Comparison of ENCODE assay signal across 23 mouse cellular contexts in genomic region chr13:48577007-48577406, GRCm38 (mm10). TPM values are rescaled to one million over a fixed set of nuclear protein-coding genes. Genes with fewer than 3 reads are reported as not detected.
DNase-seq lines count a peak whose midpoint lies in the region; ATAC-seq and TF ChIP-seq lines count a peak whose summit lies in the region.
"Had no signal": no experiment of that assay in that cellular context is flagged by ENCODE, and none has a peak within 500 bp of the region (broad histone marks: within the 10 kb centered on the region; RNA-seq: fewer than 3 reads in every experiment).

No protein-coding gene starts in this region.

- peaks cover 2% of the 10 kb centered on the region; the same call in 1 of the 2 replicates for H3K4me1 ChIP-seq in heart, adult 2 months (ENCODE audit: control insufficient read depth, insufficient read depth, low read length)
- no peaks in the 10 kb centered on the region for H3K4me1 ChIP-seq in hindbrain, postnatal 0 days (ENCODE audit: insufficient read depth, low read length)
- H3K4me1 ChIP-seq in hindbrain, embryonic 11.5 days (replicated peaks; ENCODE audit: control insufficient read depth, insufficient read depth, low read length) = no peaks in the 10 kb centered on the region
- peaks cover 3% of the 10 kb centered on the region; the same call in 1 of the 2 replicates for H3K4me1 ChIP-seq in spleen, adult 2 months (ENCODE audit: control insufficient read depth, insufficient read depth, insufficient read length)
- H3K4me1 ChIP-seq: liver, embryonic 15.5 days had no signal

- no peak overlapping the region for H3K9ac ChIP-seq in heart, adult 2 months (ENCODE audit: low read depth, low read length)
- no peak overlapping the region for H3K9ac ChIP-seq in hindbrain, postnatal 0 days (replicated peaks; ENCODE audit: low read length)
- no peak overlapping the region for H3K9ac ChIP-seq in hindbrain, embryonic 11.5 days (ENCODE audit: low read depth, low read length)
- H3K9ac ChIP-seq: hindbrain, embryonic 15.5 days; liver, embryonic 15.5 days had no signal

- ATAC-seq in hindbrain, postnatal 0 days = 0 out of 2 replicates have a peak, but pooled peaks have one; percentile 48
- no peak for ATAC-seq in hindbrain, embryonic 11.5 days (ENCODE audit: low FRiP score)
- ATAC-seq: forebrain, embryonic 16.5 days; intestine, embryonic 16.5 days had no signal

- no peak overlapping the region for H3K4me3 ChIP-seq in heart, adult 2 months
- no peak overlapping the region for H3K4me3 ChIP-seq in hindbrain, postnatal 0 days (ENCODE audit: low read length)
- no peak overlapping the region for H3K4me3 ChIP-seq in hindbrain, embryonic 11.5 days (ENCODE audit: low read depth, low read length)
- H3K4me3 ChIP-seq in spleen, adult 2 months (ENCODE audit: extremely low read depth, insufficient read depth, insufficient read length) = no peak overlapping the region
- H3K4me3 ChIP-seq: forebrain, embryonic 10.5 days; hindbrain, embryonic 15.5 days; limb, embryonic 10.5 days; liver, embryonic 15.5 days had no signal

- no peaks in the 10 kb centered on the region for H3K79me2 ChIP-seq in heart, adult 2 months (replicated peaks; ENCODE audit: control insufficient read depth, insufficient read depth, low read length)

- H3K36me3 ChIP-seq in heart, adult 2 months (ENCODE audit: control insufficient read depth, insufficient read depth, low read length) = no peaks in the 10 kb centered on the region
- H3K36me3 ChIP-seq in hindbrain, postnatal 0 days (ENCODE audit: insufficient read depth, low read length) = peaks cover 17% of the 10 kb centered on the region; the same call in 1 of the 2 replicates
- no peaks in the 10 kb centered on the region for H3K36me3 ChIP-seq in hindbrain, embryonic 11.5 days (ENCODE audit: control insufficient read depth, insufficient read depth, low read length)
- H3K36me3 ChIP-seq in spleen, adult 2 months (ENCODE audit: control insufficient read depth, insufficient read depth, low read length) = no peaks in the 10 kb centered on the region
- H3K36me3 ChIP-seq: forebrain, embryonic 10.5 days; limb, embryonic 10.5 days; liver, embryonic 15.5 days had no signal

- no peak for TF ChIP-seq CTCF in heart, adult 2 months (IDR thresholded peaks at IDR 0.05)
- TF ChIP-seq CTCF in hindbrain, postnatal 0 days (IDR thresholded peaks at IDR 0.05; ENCODE audit: low read depth) = no peak
- no peak for TF ChIP-seq CTCF in spleen, adult 2 months (IDR thresholded peaks at IDR 0.05; ENCODE audit: extremely low read depth, insufficient read depth, insufficient read length, insufficient replicate concordance)

- no peak for TF ChIP-seq EP300 in heart, adult 2 months (IDR thresholded peaks at IDR 0.05; ENCODE audit: insufficient read depth, low read depth, low read length)

- H3K27ac ChIP-seq in heart, adult 2 months = no peak overlapping the region
- H3K27ac ChIP-seq in hindbrain, postnatal 0 days = no peak overlapping the region; the same call in 1 of the 2 replicates
- no peak overlapping the region for H3K27ac ChIP-seq in hindbrain, embryonic 11.5 days (ENCODE audit: low read depth, low read length)
- 0 out of 2 replicates have a peak overlapping the region, but pooled peaks have one; percentile 4 for H3K27ac ChIP-seq in spleen, adult 2 months (ENCODE audit: insufficient read depth, low read length)
- H3K27ac ChIP-seq: forebrain, embryonic 10.5 days; hindbrain, embryonic 15.5 days; limb, embryonic 10.5 days; liver, embryonic 15.5 days had no signal

- H3K4me2 ChIP-seq in hindbrain, postnatal 0 days (ENCODE audit: low read depth, low read length) = no peak overlapping the region
- H3K4me2 ChIP-seq in hindbrain, embryonic 11.5 days (replicated peaks; ENCODE audit: low read depth, low read length) = no peak overlapping the region
- H3K4me2 ChIP-seq: hindbrain, embryonic 15.5 days; liver, embryonic 15.5 days had no signal

- intact Hi-C loops in heart, adult 2 months (cut with DNase I) = no loop called here

- no peaks in the 10 kb centered on the region for H3K27me3 ChIP-seq in heart, adult 2 months (ENCODE audit: control insufficient read depth, insufficient read depth, low read length)
- no peaks in the 10 kb centered on the region for H3K27me3 ChIP-seq in hindbrain, postnatal 0 days (ENCODE audit: insufficient read depth, low read length)
- H3K27me3 ChIP-seq in hindbrain, embryonic 11.5 days (ENCODE audit: control insufficient read depth, insufficient read depth, low read length) = no peaks in the 10 kb centered on the region
- H3K27me3 ChIP-seq in spleen, adult 2 months (ENCODE audit: control insufficient read depth, insufficient read depth, low read length) = no peaks in the 10 kb centered on the region
- H3K27me3 ChIP-seq: hindbrain, embryonic 15.5 days; liver, embryonic 15.5 days had no signal

- peak; percentile 35 for DNase-seq in heart, adult 11 months
- no peak for DNase-seq in heart, adult 2 months
- no peak for DNase-seq in hindbrain, postnatal 0 days (ENCODE audit: low spot score)
- no peak for DNase-seq in hindbrain, embryonic 11.5 days (ENCODE audit: low spot score)
- DNase-seq in spleen, adult 2 months (ENCODE audit: low read depth in 1 of 2, low spot score in 2 of 2) = peak in 1 of 2 experiments; percentile 19
- no peak for DNase-seq in spleen, postnatal 4 days (ENCODE audit: low spot score in 2 of 2)
- DNase-seq in left cerebral cortex, adult 8-10 months (ENCODE audit: low spot score in 2 of 2) = no peak
- DNase-seq: adrenal gland, postnatal 25 days; cerebellum, adult 9-10 months; gastrocnemius, postnatal 10 days; heart, postnatal 14 days; kidney, adult 9 months; kidney, postnatal 14 days; liver; lung, postnatal 4 days; right cerebral cortex, postnatal 14 days; thymus, postnatal 14 days had no signal

- TF ChIP-seq POLR2A in heart, adult 2 months (IDR thresholded peaks at IDR 0.05; ENCODE audit: insufficient read depth, low read depth, low read length) = no peak
- no peak for TF ChIP-seq POLR2A in spleen, adult 2 months (IDR thresholded peaks at IDR 0.05; ENCODE audit: low read depth, low read length)

- 80% methylated on average over 6 of the region's 6 CpGs for WGBS in heart, adult 2 months
- 67% methylated on average over 6 of the region's 6 CpGs for WGBS in hindbrain, postnatal 0 days
- WGBS in hindbrain, embryonic 11.5 days = 66% methylated on average over 6 of the region's 6 CpGs
- WGBS in spleen, adult 2 months = 71% methylated on average over 6 of the region's 6 CpGs

- H3K9me3 ChIP-seq in hindbrain, postnatal 0 days (ENCODE audit: low read length) = no peaks in the 10 kb centered on the region
- no peaks in the 10 kb centered on the region for H3K9me3 ChIP-seq in hindbrain, embryonic 11.5 days (ENCODE audit: control insufficient read depth, low read length)
- H3K9me3 ChIP-seq: forebrain, embryonic 10.5 days; hindbrain, embryonic 15.5 days; limb, embryonic 10.5 days; liver, embryonic 15.5 days had no signal

RNA-seq across cellular contexts. Expression of gene Ptpdc1, which starts 48.5 kb away (rescaled TPM):
- 1 to 10 TPM; 4.6 to 5.6 TPM for total RNA-seq in heart, adult 2 months (2021)
- polyA plus RNA-seq in heart, adult 2 months (2012; rRNA removed) = 1.7 and 3.2 TPM in 2 replicates
- 16.3 and 30.8 TPM in 2 replicates for total RNA-seq in hindbrain, postnatal 0 days (2014; rRNA removed)
- polyA plus RNA-seq in hindbrain, postnatal 0 days (2015; fragmentation: Nextera tagmentation; extraction: Ambion mirVana) = 13.0 and 13.5 TPM in 2 replicates
- 12.2 and 12.5 TPM in 2 replicates for polyA plus RNA-seq in hindbrain, embryonic 11.5 days (2014; fragmentation: Nextera tagmentation; extraction: Ambion mirVana)
- 0.79 and 0.83 TPM in 2 replicates for polyA plus RNA-seq in spleen, adult 2 months (2012; rRNA removed)
- 10 to 100 TPM; 24.3 to 26.9 (median 25.6) TPM for total RNA-seq in left cerebral cortex, adult 8-10 months (2022)
